Mouse (Mus musculus): ENCODE results near the gene Gm5294. TPM values are rescaled to one million over a fixed set of nuclear protein-coding genes. Genes with fewer than 3 reads are reported as not detected.

Gene Gm5294
- total RNA-seq, 1 experiment from 2014 or later: not detected

GRCm38 (mm10) chr5:138849682-138850461, 30.0 kb downstream of the Gm5294 start:
- no peak for DNase-seq

GRCm38 (mm10) chr5:138850462-138850844, 30.6 kb downstream of the Gm5294 start:
- DNase-seq: no peak

GRCm38 (mm10) chr5:138851296-138851780, 31.5 kb downstream of the Gm5294 start:
- no peak for DNase-seq

- no peak for DNase-seq
These were observed 32.3 kb downstream of the Gm5294 start for GRCm38 (mm10) chr5:138852151-138852550.

GRCm38 (mm10) chr5:138853349-138853748, 33.5 kb downstream of the Gm5294 start:
- DNase-seq: no peak

- peak; percentile 90 for DNase-seq
These were observed 37.2 kb downstream of the Gm5294 start for GRCm38 (mm10) chr5:138857010-138857617.

- DNase-seq: peak; percentile 80
These were observed 38.0 kb downstream of the Gm5294 start for GRCm38 (mm10) chr5:138857811-138858251.

GRCm38 (mm10) chr5:138863681-138864146, 43.8 kb downstream of the Gm5294 start:
- DNase-seq: no peak

- no peak for DNase-seq
These were observed 44.3 kb downstream of the Gm5294 start for GRCm38 (mm10) chr5:138864166-138864565.

GRCm38 (mm10) chr5:138864880-138865279, 45.0 kb downstream of the Gm5294 start:
- no peak for DNase-seq

GRCm38 (mm10) chr5:138865637-138866036, 45.8 kb downstream of the Gm5294 start:
- DNase-seq: no peak

Other genes starting within 250 kb of the Gm5294 start
- 20.0 and 24.1 TPM in 2 replicates for gene Zfp68, start 200.3 kb upstream of the Gm5294 start, total RNA-seq (2021)
- gene A430033K04Rik, start 197.2 kb upstream of the Gm5294 start, total RNA-seq (2021): 6.1 and 6.5 TPM in 2 replicates
- gene Fam20c, start 65.6 kb upstream of the Gm5294 start, total RNA-seq (2021): 13.9 and 15.1 TPM in 2 replicates
- 22.0 and 26.0 TPM in 2 replicates for gene Pdgfa, start 177.3 kb downstream of the Gm5294 start, total RNA-seq (2021)